Mouse (Mus musculus): ENCODE results near the gene Nr2f2. TPM values are rescaled to one million over a fixed set of nuclear protein-coding genes. Genes with fewer than 3 reads are reported as not detected.

The Nr2f2 gene
- polyA plus RNA-seq (2015; fragmentation: Nextera tagmentation; extraction: Ambion mirVana): 25.1 and 27.6 TPM in 2 replicates

DNA sequence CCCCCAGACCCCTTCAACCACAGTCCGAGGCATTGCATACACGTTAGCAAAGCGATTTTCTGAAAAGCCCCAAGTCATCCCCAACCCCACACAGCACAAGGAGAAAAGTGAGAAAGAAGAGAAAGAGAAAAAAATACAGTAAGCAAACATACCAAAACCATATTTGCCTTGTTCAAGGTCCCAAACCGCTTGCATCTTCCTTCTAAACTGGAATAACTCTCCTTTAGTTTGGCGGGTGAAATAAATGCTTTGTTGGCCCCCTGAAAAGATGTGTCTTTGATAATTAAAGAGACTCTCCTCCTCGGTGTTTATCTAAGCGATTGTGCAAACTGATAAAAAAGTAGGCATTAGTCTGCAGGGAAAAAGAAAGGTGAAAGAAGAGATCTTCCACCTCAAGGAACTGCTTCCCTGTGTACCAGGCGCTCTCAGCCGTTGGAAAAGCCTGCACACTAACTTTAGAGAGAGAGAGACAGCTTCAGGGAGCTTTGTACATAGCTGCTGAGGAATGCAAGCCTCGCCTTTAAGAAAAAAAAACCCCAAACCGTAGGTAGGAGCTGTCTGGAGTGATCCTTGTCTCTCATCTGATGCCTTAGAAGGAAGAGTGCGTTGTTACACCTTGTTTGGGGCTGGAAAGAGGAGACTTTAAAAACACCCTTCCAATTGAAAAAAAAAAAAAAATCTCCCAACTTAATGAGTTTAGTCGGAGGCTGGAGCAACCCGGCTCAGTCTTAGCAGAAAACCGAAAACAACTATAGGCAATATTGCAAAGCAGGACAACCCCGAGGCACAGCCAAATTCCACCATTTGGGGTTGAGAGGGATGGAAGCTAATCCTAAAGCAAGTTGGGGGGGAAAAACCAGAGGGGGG, at the start of gene Nr2f2:
Gene Nr2f2 (minus strand): TSS at position 795 of the 867 bp plus-strand sequence.
- Histone ChIP-seq H3K9me3 (replicated peaks) (no peaks in the 10 kb centered on the region), H3K9ac (peak within 1 kb of the TSS; percentile 53), H3K4me3 (peak within 1 kb of the TSS; percentile 53), H3K27ac (peak within 1 kb of the TSS; percentile 78), H3K4me1 (replicated peaks) (peaks cover 16% of the 10 kb centered on the region), H3K27me3 (peaks cover 76% of the 10 kb centered on the region), H3K4me2 (peak within 1 kb of the TSS; percentile 54), H3K36me3 (no peaks in the 10 kb centered on the region)
- ATAC-seq (replicated peaks; ENCODE audit: insufficient number of reproducible peaks, insufficient read depth, low FRiP score, low read depth): no peak
- 3% methylated on average over 16 of the region's 16 CpGs for WGBS

DNA sequence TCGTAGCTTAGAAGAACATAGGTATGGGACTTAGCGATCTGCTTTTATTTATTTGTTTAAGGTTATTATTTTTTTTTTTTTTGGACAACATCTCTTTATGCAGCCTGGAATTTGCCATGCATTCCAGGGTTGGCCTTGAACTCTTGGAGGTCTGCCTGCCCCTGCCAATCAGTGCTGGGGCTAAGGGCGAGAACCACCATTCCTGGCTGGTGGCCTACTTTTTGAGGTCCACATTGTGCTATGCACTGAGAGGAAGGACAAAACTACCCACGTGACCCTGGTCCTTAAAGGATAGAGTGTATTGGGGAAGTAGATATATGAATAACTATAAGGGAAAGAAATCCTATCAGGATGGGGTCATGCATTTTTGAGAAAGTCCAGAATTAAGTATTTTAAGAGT, 47.9 kb upstream of the Nr2f2 start:
- ATAC-seq (replicated peaks; ENCODE audit: insufficient number of reproducible peaks, insufficient read depth, low FRiP score, low read depth): no peak
- Histone ChIP-seq H3K27ac (no peak overlapping the region), H3K4me2 (no peak overlapping the region), H3K9ac (no peak overlapping the region), H3K27me3 (no peaks in the 10 kb centered on the region), H3K4me1 (replicated peaks) (peaks cover 10% of the 10 kb centered on the region), H3K36me3 (no peaks in the 10 kb centered on the region), H3K4me3 (no peak overlapping the region), H3K9me3 (replicated peaks) (no peaks in the 10 kb centered on the region)
- 87% methylated on average over 4 of the region's 4 CpGs for WGBS

DNA sequence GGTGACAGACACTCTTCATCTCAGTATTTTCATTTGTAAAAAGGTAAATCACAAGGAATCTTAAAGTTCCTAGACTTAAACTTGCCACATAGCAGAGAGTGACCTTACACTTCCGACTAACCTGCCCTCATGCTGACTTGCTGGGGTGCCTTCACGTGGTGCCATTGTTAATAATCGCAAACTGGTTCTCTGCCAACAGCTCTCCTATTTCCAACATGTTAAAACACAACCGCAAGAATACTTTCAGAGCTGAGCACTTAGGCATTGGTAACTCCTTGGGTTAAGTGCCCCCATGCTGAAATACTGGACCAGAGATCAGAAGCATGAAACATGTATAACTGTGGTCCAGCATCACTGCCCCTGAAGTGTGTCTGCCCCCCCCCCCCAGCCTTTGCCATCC, 47.1 kb upstream of the Nr2f2 start:
- H3K9me3 ChIP-seq (replicated peaks): no peaks in the 10 kb centered on the region
- no peaks in the 10 kb centered on the region for H3K27me3 ChIP-seq
- H3K36me3 ChIP-seq: no peaks in the 10 kb centered on the region
- H3K27ac ChIP-seq: no peak overlapping the region
- H3K4me1 ChIP-seq (replicated peaks): peaks cover 10% of the 10 kb centered on the region
- H3K9ac ChIP-seq: no peak overlapping the region
- H3K4me3 ChIP-seq: no peak overlapping the region
- WGBS: 75% methylated on average over 4 of the region's 4 CpGs
- no peak for ATAC-seq (replicated peaks; ENCODE audit: insufficient number of reproducible peaks, insufficient read depth, low FRiP score, low read depth)
- H3K4me2 ChIP-seq: no peak overlapping the region

DNA sequence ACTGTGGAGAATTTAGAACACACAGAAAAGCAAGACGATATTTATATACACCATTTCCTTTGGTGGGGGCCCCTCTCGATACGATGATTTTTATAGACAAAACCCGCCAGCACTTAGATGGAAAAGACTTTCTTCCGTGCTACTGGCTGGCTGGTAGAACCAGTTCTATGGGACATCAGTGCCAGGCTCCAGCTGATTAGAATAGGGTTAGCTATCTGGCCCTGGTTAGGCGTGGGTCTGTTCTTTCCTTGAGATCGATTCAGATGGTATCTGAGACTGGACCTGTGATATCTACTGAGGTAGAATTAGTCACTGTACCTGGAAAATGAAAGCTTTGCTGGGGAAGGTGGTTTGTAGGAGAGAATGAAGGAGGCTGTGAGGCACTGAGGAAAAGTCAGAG, 46.4 kb upstream of the Nr2f2 start:
- no peak for ATAC-seq (replicated peaks; ENCODE audit: insufficient number of reproducible peaks, insufficient read depth, low FRiP score, low read depth)
- 79% methylated on average over 7 of the region's 7 CpGs for WGBS

DNA sequence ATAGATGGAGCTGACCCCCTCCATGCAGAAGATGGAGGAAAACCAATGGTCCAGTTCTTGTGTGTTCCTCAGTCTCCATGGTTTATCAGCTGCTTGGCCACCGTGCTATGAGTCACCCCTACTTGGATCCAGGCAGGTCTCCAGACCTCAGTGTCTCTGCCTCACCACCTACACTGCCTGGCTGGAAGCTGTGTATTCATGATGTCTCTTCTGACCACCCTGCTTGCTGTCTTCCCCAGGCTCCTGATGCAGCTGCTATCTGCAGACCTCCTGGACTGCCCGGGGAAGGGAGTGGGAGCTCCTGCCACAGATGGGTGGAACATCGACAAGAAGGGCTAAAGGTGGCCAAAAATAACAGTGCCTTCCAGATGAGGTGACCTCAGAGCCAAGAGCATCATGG, 43.8 kb upstream of the Nr2f2 start:
- Histone ChIP-seq H3K9ac (no peak overlapping the region), H3K4me3 (no peak overlapping the region), H3K4me2 (0 out of 2 replicates have a peak overlapping the region, but pooled peaks have one; percentile 16), H3K9me3 (replicated peaks) (no peaks in the 10 kb centered on the region), H3K27me3 (no peaks in the 10 kb centered on the region), H3K36me3 (no peaks in the 10 kb centered on the region), H3K27ac (no peak overlapping the region), H3K4me1 (replicated peaks) (peaks cover 10% of the 10 kb centered on the region)
- ATAC-seq (replicated peaks; ENCODE audit: insufficient number of reproducible peaks, insufficient read depth, low FRiP score, low read depth): no peak
- 24% methylated on average over 3 of the region's 3 CpGs for WGBS

More for the DNA sequence above, 46.4 kb upstream of the Nr2f2 start:
- no peak overlapping the region for H3K4me3 ChIP-seq
- no peaks in the 10 kb centered on the region for H3K36me3 ChIP-seq
- no peak overlapping the region for H3K4me2 ChIP-seq
- H3K27ac ChIP-seq: no peak overlapping the region
- H3K4me1 ChIP-seq (replicated peaks): peaks cover 10% of the 10 kb centered on the region
- H3K9ac ChIP-seq: no peak overlapping the region
- no peaks in the 10 kb centered on the region for H3K9me3 ChIP-seq (replicated peaks)
- H3K27me3 ChIP-seq: no peaks in the 10 kb centered on the region

DNA sequence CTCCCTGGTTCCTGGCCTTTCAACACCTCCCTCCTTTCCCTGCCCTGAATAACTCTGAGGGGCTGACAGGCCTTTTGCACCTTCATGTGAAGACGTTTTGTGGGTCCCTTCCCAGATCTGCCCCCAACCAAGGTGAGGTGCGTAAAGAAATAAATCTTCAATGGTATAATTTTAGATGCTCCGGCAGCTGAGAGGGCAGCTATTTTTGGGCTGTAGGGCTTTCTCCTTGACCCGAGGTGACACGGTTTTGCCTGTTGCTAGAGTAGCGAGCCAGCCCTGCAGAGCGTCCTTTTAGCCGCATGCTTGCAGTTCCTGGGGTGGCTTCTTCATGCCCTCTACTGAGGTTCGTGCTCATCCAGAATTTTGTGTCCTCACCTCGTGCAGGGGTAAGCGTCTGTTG, 43.4 kb upstream of the Nr2f2 start:
- H3K27me3 ChIP-seq: no peaks in the 10 kb centered on the region
- 0 out of 2 replicates have a peak overlapping the region, but pooled peaks have one; percentile 16 for H3K4me2 ChIP-seq
- no peaks in the 10 kb centered on the region for H3K36me3 ChIP-seq
- H3K4me1 ChIP-seq (replicated peaks): peaks cover 10% of the 10 kb centered on the region
- no peak overlapping the region for H3K9ac ChIP-seq
- no peak overlapping the region for H3K27ac ChIP-seq
- no peak overlapping the region for H3K4me3 ChIP-seq
- ATAC-seq (replicated peaks; ENCODE audit: insufficient number of reproducible peaks, insufficient read depth, low FRiP score, low read depth): no peak
- 50% methylated on average over 11 of the region's 11 CpGs for whole genome bisulfite sequencing
- no peaks in the 10 kb centered on the region for H3K9me3 ChIP-seq (replicated peaks)

DNA sequence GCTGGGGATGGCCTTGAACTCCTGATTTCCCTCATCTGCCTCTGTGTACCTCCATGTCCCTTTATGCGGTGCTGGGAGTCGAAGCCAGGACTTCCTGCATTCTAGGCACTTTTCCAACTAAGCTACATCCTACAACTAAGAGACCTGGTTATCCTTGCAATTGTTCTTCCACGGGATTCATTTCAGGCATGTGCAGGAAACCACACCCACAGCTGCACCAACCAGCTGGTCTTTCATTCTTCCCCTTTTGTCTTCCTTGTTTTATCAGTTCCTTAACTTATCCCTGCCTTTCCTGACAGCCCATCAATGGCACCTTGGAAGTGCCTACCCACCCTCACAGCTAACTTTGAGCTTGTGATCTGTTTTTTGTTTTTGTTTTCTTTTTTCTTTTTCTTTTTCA, 42.3 kb upstream of the Nr2f2 start:
- 40% methylated on average over 3 of the region's 3 CpGs for WGBS
- no peak overlapping the region for H3K9ac ChIP-seq
- H3K4me2 ChIP-seq: no peak overlapping the region
- H3K9me3 ChIP-seq (replicated peaks): no peaks in the 10 kb centered on the region
- no peaks in the 10 kb centered on the region for H3K27me3 ChIP-seq
- H3K4me3 ChIP-seq: no peak overlapping the region
- H3K4me1 ChIP-seq (replicated peaks): peaks cover 10% of the 10 kb centered on the region
- no peaks in the 10 kb centered on the region for H3K36me3 ChIP-seq
- ATAC-seq (replicated peaks; ENCODE audit: insufficient number of reproducible peaks, insufficient read depth, low FRiP score, low read depth): no peak
- no peak overlapping the region for H3K27ac ChIP-seq

DNA sequence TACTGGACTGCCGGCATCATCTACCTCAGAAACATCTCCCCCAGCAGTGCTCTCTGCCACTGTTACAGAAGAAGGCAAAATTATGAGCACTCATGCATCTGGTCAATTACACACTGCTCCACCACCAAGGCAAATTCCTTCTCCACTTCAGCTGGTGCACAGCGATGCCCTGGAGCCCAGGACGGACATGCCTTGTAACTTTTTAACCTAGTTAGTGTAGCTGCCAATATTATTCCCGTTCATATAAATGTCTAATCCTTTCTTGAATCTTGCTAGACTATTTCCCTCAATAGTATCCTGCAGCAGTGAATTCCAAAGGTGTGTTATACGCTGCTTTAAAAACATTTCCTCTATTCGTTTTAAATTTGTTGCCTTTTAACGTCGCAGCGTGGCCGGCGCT, 40.6 kb upstream of the Nr2f2 start:
- Histone ChIP-seq H3K36me3 (no peaks in the 10 kb centered on the region), H3K4me3 (no peak overlapping the region), H3K4me1 (replicated peaks) (peaks cover 10% of the 10 kb centered on the region), H3K4me2 (no peak overlapping the region), H3K9me3 (replicated peaks) (no peaks in the 10 kb centered on the region), H3K27me3 (no peaks in the 10 kb centered on the region), H3K27ac (no peak overlapping the region), H3K9ac (no peak overlapping the region)
- 87% methylated on average over 11 of the region's 11 CpGs for WGBS
- no peak for ATAC-seq (replicated peaks; ENCODE audit: insufficient number of reproducible peaks, insufficient read depth, low FRiP score, low read depth)

DNA sequence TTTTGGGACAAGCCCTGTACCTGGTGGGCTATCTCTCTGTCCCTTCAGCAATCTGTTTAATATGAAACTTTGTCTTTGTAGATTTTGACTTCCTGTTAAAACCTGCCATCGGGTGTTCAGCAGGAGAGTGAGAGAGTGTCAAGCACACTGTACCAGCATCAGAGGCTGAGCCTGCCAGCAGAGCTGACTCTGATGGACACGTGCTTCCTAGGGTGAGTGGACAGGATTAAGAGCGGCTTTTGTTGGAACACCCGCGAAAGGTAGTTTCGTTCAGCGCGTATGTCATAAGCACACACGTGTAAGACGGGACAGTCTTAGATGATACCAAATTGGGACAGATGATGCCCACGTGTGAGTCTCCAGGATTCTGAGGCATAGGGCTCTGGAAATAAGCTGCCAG, 40.0 kb upstream of the Nr2f2 start:
- H3K27ac ChIP-seq: no peak overlapping the region
- H3K4me2 ChIP-seq: no peak overlapping the region
- no peaks in the 10 kb centered on the region for H3K9me3 ChIP-seq (replicated peaks)
- no peak overlapping the region for H3K4me3 ChIP-seq
- H3K4me1 ChIP-seq (replicated peaks): peaks cover 10% of the 10 kb centered on the region
- no peak overlapping the region for H3K9ac ChIP-seq
- no peaks in the 10 kb centered on the region for H3K36me3 ChIP-seq
- WGBS: 87% methylated on average over 11 of the region's 11 CpGs
- H3K27me3 ChIP-seq: no peaks in the 10 kb centered on the region
- no peak for ATAC-seq (replicated peaks; ENCODE audit: insufficient number of reproducible peaks, insufficient read depth, low FRiP score, low read depth)

DNA sequence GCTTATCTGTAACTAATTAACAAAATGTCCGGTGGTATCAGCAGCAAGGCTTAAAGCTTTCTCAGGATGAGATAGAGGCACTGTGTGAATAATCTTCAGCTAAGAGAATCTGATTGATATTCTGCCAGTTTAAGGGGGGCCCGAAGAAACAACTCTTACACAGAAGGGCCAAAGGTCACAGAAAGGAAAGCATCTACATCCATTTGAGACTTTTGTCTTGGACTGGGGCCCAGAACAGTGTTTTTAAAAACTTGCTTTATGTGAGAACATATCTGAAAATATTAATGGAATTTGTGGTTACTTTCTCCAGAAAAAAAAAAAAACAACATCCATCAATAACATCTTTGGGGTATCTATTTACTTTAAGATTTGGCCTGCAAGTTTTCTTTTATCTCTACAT, 38.9 kb upstream of the Nr2f2 start:
- Histone ChIP-seq H3K27me3 (no peaks in the 10 kb centered on the region), H3K4me1 (replicated peaks) (peaks cover 10% of the 10 kb centered on the region), H3K9ac (no peak overlapping the region), H3K27ac (no peak overlapping the region), H3K4me3 (no peak overlapping the region), H3K36me3 (no peaks in the 10 kb centered on the region), H3K4me2 (no peak overlapping the region), H3K9me3 (replicated peaks) (no peaks in the 10 kb centered on the region)
- ATAC-seq (replicated peaks; ENCODE audit: insufficient number of reproducible peaks, insufficient read depth, low FRiP score, low read depth): no peak
- WGBS: 48% methylated on average over 2 of the region's 2 CpGs

DNA sequence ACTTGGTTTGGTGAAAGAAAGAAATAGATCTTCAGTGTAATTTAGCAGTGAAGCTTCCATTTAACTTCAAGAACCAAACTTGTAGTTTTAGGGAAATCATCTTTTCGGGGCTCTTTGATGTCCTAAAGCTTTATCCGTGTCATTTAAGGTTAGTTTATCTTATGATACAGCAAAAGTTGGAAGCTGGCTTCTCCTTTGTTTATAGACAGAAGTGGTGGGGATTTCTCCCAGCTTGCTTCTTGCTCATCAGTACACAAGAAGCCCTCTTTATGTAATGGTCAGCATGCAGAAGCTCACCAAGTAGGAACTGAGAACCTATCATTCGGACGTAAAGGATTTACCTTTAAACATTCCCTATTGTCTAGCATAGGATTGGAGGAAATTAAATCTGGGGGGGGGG, 16.3 kb upstream of the Nr2f2 start:
- Histone ChIP-seq H3K9ac (no peak overlapping the region), H3K27me3 (no peaks in the 10 kb centered on the region), H3K4me1 (replicated peaks) (no peaks in the 10 kb centered on the region), H3K27ac (no peak overlapping the region), H3K4me2 (no peak overlapping the region), H3K4me3 (no peak overlapping the region), H3K36me3 (no peaks in the 10 kb centered on the region), H3K9me3 (replicated peaks) (no peaks in the 10 kb centered on the region)
- 77% methylated on average over 4 of the region's 4 CpGs for WGBS
- no peak for ATAC-seq (replicated peaks; ENCODE audit: insufficient number of reproducible peaks, insufficient read depth, low FRiP score, low read depth)
